Mouse (Mus musculus) A20 (cell line): ENCODE data around the gene Tspan5.

Source experiments
- DNase-seq: peaks from one replicate; pipeline ENCODE4 v3.0.0-alpha.2; 2011; ENCODE audit warnings: low read depth, low spot score

Tspan5 gene

DNA sequence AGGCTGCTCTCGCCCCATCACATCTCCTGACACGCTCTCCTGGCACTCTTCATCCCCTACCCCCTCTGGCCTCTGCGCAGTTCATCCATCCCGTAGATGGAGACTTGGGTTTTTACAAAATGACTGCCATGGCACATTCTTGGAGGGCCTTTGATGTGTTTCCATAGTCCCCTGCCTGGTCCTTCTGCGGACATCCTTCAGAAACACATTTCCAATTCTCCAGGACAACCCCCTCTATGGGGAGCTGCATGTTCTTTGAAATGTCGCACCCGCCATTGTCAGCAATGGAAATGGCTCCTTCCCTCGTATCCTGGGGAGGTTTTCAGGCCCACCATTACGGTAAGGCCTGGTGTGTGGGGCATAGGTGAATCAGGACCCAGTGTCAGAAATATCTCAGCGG is 134.4 kb downstream of the Tspan5 start:
- no peak for DNase-seq

DNA sequence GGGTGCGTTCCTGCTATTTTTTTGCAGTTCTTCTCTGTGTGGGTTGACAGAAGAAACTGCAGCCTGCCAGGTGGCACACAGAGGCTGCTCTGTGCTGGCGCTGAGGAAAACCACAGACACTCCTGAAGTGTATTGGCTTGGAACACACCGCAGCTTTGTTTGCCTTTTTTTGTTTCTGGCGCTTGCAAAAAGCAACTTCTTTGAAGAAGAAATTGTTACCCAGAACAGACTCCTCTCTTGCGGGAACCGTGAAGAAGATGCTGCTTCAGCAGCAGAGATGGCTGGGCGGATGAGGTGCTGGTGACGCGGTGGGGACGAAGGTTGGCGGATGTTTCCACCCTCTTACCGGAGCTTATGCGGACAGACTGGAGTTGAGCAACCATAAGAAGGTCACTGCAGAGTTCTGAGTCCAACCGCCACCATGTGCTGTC is 135.0 kb downstream of the Tspan5 start:
- DNase-seq: no peak

DNA sequence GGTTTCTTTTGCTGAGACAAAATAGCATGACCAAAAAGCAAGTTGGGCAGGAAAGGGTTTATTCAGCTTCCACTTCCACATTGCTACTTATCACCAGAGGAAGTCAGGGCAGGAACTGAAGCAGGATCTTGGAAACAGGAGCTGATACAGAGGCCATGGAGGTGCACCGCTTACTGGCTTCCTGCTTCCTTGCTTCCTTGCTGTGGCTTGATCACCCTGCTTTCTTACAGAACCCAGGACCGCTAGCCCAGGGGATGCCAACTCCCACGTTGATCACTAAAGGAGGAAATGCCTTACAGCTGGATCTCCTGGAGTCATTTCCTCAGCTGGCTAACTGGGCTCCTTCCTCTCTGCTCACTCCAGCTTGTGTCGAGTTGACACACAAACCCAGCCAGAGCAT is 135.7 kb downstream of the Tspan5 start:
- DNase-seq: no peak

DNA sequence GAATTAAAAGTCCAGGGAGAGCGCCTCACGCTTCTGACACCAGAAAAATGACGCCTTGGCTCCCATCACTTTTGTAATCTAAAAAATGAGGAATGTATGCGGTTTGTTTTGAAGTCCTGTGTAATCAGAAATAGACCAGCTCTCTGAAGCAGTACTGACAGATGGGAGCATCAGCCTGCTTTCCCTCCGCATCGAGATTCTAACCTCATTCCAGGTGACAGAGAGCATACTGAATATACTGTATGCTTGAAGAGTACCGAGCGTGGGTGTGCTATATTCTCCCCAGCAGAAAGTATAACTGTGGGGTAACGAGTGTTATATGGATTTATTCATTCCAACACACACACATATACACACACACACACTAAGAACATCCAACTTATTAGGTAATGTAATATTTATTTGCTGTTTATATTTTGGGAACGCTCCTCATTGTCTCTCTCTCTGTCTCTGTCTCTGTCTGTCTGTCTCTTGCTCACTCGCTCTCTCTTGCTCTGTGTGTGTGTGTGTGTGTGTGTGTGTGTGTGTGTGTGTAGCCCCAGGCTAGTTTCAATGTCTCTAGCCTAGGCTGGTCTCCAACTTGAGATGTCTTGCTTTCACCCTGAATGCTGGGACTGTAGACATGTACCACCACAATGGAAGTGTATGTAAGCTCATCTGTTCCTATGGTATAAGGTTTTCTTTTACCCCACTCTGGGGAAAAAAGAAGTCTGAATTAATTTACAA is 139.2 kb downstream of the Tspan5 start:
- no peak for DNase-seq

DNA sequence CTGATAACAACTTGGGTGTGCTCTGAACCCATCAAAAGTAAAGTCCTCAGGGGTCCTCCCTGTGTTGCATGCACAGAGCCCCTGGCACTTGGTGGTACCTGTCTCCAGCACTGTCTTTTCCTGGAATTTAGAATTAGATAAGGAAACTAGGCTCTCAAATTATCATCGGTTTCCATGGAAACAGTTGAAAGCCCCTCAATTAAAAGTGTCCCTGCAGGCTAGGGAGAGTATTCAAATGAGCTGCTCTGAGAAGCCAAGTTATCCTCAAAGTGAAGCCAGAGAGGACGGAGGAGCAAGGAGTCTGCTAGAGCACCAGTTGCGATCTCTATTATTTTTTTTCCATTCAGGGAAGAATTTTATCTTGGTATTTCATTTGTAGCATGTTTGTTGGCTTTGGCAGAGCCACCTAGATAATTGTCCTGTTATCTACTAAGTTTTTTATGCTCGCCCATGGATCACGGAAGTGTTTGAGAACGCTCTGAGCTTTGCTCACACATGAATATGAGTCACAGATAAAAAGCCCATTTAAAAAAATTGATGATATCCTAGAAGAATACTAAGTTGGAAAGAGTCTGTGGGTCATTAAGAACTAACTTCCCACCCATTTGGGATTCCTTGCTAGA is 139.8 kb downstream of the Tspan5 start:
- no peak for DNase-seq

DNA sequence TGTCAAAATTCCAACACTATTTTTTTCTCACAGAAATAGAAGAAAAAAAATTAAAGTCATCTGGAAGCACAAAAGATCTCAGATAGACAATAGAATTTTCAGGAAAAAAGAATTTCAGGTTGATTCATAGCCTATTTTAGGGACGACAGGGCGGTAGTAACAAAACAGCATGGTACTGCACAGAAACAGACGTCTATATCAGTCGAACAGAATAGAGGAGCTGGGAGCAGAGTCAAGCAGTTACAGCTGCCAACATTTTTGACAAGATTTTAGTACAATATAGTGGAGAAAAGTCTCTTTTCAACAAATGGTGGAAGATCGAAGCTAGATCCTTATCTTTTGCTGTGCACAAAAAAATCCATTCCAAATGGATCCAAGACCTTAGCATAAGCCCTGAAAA is 144.1 kb downstream of the Tspan5 start:
- DNase-seq: no peak

DNA sequence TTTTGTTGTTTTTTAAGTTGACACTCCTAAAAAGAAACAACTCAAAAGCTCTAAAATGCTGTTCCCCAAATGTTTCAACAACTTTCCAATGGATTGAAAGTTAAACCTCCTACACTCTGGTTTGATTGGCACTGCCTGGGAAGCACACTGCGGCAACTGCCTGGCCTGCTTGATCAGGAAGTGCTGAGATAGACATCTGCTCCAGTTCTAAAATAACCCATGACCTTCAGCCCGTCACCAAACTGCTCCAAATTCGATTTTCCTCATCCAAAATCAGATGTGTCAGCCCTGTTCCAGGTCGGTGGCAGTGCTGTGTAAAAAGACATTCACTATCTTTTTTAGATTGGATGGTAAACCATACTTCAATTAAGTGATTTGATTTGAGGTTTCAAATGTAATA is 147.2 kb downstream of the Tspan5 start:
- no peak for DNase-seq

DNA sequence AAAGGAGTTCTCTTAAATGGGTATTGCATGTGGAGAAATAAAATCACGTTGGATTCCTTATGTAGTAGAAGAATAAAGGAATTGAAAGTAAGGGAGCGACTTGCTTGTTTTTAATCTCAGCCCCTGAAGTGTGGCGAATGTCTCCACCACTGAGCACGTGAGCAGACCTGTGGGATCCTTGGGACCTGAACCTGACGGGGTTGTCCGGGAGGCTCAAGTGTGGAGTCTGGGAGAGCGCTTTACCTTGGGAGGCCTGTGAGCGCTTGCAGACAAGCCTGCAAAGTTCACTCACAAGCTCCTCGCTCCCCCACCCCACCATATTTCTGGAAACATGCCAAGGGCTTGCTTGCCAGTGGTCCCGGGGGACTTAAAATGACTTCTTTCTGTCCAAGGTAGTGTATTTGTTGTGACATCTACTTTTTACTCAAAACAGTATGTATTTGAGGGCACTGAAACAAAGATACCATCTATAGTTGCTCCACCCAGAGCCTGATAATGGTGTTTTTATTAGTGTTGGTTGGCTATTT is 147.8 kb downstream of the Tspan5 start:
- no peak for DNase-seq

GRCm38 (mm10) chr3:138893520-138893919 is 151.5 kb downstream of the Tspan5 start:
- no peak for DNase-seq

DNA sequence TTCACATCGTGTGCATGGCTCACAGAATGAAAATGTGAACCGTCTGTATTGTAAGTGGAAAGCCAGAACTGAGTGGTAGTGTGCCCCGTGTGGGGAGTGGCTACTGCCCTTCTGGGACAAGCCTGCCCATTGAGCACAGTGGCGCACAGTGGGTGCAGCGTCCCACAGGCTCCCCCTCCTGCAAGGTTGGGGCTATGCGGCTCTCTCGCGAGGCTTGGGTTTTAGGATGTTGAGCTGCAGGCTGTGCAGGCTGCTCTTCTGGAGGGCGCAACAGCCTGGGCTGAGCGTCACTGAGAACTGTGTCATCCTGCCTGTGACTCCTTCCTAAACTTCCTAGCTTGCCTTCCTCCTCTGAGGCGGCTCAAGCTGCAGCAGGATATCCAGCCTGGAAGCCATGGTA is 155.5 kb downstream of the Tspan5 start:
- DNase-seq: no peak

DNA sequence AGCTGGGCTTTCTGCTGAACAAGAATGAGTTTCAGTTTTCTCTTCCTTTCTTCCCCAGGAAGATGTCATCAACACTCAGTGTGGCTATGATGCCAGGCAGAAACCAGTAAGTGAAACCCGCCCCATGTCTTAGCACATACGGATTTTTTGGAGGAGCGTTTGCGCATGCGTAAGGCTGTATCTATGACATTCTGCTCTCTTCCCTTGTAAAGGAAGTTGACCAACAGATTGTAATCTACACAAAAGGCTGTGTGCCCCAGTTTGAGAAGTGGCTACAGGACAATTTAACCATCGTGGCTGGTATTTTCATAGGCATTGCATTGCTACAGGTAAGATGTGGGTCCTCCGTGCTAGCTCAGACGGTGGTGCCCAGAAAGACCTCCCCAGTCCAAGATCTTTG is 156.1 kb downstream of the Tspan5 start:
- no peak for DNase-seq

GRCm38 (mm10) chr3:138900571-138901141 is 158.7 kb downstream of the Tspan5 start:
- DNase-seq: peak; percentile 89

DNA sequence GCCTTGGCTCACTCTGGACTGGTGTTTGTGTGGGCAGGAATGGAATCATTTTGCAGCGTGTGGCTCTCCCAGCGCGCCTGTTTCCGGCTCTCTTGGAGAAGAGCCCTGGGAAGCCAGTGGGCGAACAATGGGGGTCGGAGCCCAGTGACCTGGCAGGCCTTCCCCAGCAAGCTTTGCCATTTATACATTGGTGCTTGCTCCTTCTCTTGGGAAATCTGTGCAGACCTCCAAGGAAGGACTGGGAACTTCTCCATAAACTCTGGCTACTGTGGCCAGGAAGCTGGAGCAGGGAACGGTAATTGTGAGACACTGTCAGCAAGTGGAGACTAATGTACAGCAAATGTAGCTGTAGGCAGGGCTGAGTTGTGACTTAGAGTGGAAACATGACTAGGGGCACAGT is 163.7 kb downstream of the Tspan5 start:
- no peak for DNase-seq

DNA sequence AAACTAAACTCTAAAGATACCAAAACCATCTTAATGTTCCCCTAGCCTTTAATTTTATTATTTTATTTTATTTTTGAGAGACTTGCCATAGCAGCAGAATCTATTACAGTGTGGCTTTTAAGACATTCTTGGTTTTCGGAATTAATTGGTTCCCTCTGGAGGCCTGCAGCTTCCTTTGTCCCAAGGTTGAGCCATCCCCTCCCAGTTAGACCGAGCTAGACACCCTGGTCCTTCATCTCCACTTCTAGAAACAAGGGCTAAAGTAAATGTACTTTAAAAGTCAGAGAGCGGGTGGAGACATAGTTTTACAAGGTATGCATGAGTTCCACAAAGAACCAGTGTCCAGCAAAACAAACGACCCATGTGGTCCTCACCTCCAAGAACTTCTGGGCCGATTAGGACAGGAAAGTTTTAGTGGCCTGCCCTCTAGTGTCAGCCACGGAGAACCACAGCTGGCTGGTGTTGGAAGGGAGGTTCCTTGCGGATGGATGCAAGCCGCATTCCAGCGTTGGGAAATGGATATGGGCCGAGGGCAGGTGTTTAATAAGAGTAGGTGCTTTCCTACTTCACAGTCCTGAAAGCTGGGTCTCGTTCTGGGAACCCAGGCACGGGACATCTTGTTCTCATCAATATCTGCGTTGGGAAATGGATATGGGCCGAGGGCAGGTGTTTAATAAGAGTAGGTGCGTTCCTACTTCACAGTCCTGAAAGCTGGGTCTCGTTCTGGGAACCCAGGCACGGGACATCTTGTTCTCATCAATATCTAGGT is 164.3 kb downstream of the Tspan5 start:
- peak; percentile 58 for DNase-seq

- peak; percentile 57 for DNase-seq
Measured at GRCm38 (mm10) chr3:138909313-138909712, 167.3 kb downstream of the Tspan5 start.

GRCm38 (mm10) chr3:138912504-138912903 is 170.5 kb downstream of the Tspan5 start:
- no peak for DNase-seq

DNA sequence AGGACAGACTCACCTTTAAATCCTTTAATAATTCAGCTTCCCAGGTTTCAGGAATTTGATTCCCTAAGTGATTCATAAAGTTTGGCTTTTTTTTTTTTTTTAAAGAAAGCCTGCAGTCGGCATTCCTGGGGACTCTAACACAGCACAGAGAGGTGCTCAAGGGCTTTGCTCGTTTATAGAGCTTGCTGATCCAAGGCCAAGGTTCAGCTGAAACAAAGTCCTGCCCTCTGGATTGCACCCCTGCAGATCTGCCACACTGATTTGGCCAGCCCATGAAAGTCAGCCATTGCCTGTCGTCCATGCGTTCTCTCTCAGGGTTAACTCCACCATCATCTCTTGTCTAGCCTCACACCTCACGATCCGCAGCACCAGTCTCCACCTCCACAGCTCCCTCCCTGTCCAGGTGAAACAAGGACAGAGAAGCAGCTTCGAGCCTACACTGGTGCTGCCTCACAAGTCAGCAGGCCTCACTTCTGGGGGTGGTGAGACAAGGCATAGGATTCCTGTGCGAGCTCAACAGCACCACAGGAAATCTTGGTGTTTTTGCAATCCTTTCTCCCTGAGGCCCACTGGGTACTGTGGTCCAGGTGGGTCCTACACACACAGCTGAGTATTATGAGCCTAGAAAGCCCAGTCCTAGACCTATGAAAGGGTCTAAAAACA is 172.8 kb downstream of the Tspan5 start:
- DNase-seq: no peak

GRCm38 (mm10) chr3:138916591-138916990 is 174.6 kb downstream of the Tspan5 start:
- no peak for DNase-seq

GRCm38 (mm10) chr3:138917016-138917415 is 175.0 kb downstream of the Tspan5 start:
- DNase-seq: no peak

DNA sequence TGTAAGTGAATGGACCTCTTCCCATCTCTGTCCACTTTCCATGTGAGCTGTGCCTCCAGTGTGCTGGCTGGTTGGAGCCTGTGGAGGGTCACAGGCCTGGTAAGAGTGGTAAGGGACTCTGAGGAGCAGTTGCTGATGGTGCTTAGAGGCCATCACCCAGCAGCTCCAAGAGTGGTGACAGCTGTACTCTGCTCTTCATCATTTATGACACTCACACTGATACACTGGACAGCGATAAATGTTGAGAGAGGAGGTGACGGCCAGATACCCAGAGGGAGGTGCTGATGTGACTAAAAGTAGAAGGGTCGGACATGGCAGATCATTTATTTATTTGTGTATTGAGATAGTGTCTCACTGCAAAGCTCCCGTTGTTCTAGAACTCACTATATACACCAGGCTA is 176.2 kb downstream of the Tspan5 start:
- DNase-seq: no peak

DNA sequence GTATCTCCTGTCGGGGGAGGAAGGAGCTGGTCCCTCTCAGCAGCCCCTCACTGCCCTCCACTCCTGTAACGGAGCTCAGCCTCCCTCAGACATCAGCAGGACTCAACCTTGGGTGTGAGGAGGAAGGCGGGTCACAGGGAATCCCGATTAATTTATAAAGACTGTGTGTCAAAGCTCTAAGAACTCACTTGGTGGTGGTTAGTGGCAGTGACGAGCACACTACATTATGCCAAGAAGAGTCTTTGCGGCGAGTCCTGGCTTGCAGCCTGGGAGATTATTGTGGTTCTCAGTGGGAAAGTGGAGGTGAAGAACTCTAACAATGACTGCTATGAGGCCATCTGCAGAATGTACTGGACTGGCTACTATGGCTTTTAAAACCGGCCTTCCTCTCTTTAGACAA is 184.2 kb downstream of the Tspan5 start:
- DNase-seq: no peak

GRCm38 (mm10) chr3:138927437-138927836 is 185.4 kb downstream of the Tspan5 start:
- DNase-seq: no peak
